Mouse (Mus musculus): Measurements from ENCODE around the gene Fgf6. TPM values are rescaled to one million over a fixed set of nuclear protein-coding genes. Genes with fewer than 3 reads are reported as not detected.

Fgf6 gene
- polyA plus RNA-seq, 1 experiment = not detected

DNA sequence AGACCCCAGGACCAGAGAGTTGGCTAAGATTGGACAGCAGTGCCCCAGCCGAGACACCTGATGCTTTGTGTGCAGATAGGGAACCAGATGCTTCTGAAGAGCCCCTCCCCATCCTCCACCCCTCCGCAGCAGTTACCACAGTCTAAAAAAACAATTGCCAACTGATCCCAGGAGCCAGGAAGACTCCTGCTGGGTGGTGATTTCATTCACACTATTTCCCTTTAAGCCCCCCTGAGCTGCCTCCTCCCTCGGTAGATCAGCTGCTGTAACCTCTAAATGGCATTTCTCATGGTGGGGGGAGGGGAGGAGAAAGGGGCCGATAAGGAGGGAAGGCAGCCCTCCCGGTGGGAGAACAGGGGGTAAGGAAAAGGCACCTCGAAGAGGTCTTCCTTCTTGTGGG is 3.9 kb downstream of the Fgf6 start:
- TF ChIP-seq CEBPB (IDR thresholded peaks at IDR 0.05; ENCODE audit: low read depth) (no peak), MYOG (IDR thresholded peaks at IDR 0.05; ENCODE audit: control insufficient read depth, extremely low read depth, insufficient read length) (no peak), FOSL1 (IDR thresholded peaks at IDR 0.05; ENCODE audit: insufficient read depth, low read length, poor library complexity, severe bottlenecking) (no peak), MYOD1 (IDR thresholded peaks at IDR 0.05; ENCODE audit: control insufficient read depth, insufficient read length, low read depth) (no peak)
- Histone ChIP-seq H3K36me3 (ENCODE audit: control insufficient read depth, insufficient read depth) (no peaks in the 10 kb centered on the region), H3K4me3 (ENCODE audit: insufficient read depth, poor library complexity, severe bottlenecking) (no peak overlapping the region), H3K79me3 (ENCODE audit: low read depth) (no peaks in the 10 kb centered on the region), H3ac (ENCODE audit: control insufficient read depth, insufficient read length, low read depth) (no peak overlapping the region), H3K79me2 (ENCODE audit: control insufficient read depth, insufficient read depth) (no peaks in the 10 kb centered on the region), H3K27me3 (ENCODE audit: control insufficient read depth, insufficient read depth, insufficient read length) (peaks cover 23% of the 10 kb centered on the region)

GRCm38 (mm10) chr6:127020431-127020830 is 5.0 kb downstream of the Fgf6 start:
- no peaks in the 10 kb centered on the region for H3K79me2 ChIP-seq (ENCODE audit: control insufficient read depth, insufficient read depth)
- H3ac ChIP-seq (ENCODE audit: control insufficient read depth, insufficient read length, low read depth) = no peak overlapping the region
- TF ChIP-seq USF1 (IDR thresholded peaks at IDR 0.05; ENCODE audit: low read depth) (no peak), MYOD1 (IDR thresholded peaks at IDR 0.05; ENCODE audit: control insufficient read depth, insufficient read length, low read depth) (no peak), MYOG (IDR thresholded peaks at IDR 0.05; ENCODE audit: control insufficient read depth, extremely low read depth, insufficient read length) (no peak), FOSL1 (IDR thresholded peaks at IDR 0.05; ENCODE audit: insufficient read depth, low read length, poor library complexity, severe bottlenecking) (no peak), CTCF (IDR thresholded peaks at IDR 0.05; ENCODE audit: control insufficient read depth, insufficient read depth, insufficient read length) (no peak), CEBPB (IDR thresholded peaks at IDR 0.05; ENCODE audit: low read depth) (no peak), MAX (IDR thresholded peaks at IDR 0.05) (no peak)
- no peaks in the 10 kb centered on the region for H3K36me3 ChIP-seq (ENCODE audit: control insufficient read depth, insufficient read depth)
- no peaks in the 10 kb centered on the region for H3K79me3 ChIP-seq (ENCODE audit: low read depth)
- no peak overlapping the region for H3K4me3 ChIP-seq (ENCODE audit: insufficient read depth, poor library complexity, severe bottlenecking)
- H3K27me3 ChIP-seq (ENCODE audit: control insufficient read depth, insufficient read depth, insufficient read length) = peaks cover 20% of the 10 kb centered on the region

DNA sequence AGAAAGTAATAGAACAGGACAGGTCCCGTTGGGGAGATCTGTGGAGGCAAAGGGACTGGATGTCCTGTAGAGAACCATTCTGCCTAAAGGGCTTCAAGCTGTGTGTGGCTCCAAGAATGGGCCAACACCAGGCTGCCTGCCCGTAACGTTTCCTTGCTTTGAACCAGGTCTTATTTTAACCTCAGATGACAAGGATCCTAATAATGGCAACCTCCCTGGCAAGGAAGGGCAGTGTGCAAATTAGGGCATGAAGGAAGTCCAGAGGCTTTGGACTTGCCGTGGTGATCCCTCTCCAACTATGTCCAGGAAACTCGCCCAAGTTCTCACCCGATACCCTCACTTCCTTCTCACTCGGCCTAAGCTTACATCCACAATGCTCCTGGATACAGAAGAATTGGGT is 9.4 kb downstream of the Fgf6 start:
- peaks cover 31% of the 10 kb centered on the region for H3K27me3 ChIP-seq (ENCODE audit: control insufficient read depth, insufficient read depth, insufficient read length)
- H3ac ChIP-seq (ENCODE audit: control insufficient read depth, insufficient read length, low read depth) = no peak overlapping the region
- no peaks in the 10 kb centered on the region for H3K36me3 ChIP-seq (ENCODE audit: control insufficient read depth, insufficient read depth)
- no peak overlapping the region for H3K4me3 ChIP-seq (ENCODE audit: insufficient read depth, poor library complexity, severe bottlenecking)
- no peak for TF ChIP-seq MYOG (IDR thresholded peaks at IDR 0.05; ENCODE audit: control insufficient read depth, extremely low read depth, insufficient read length)
- no peak for TF ChIP-seq CTCF (IDR thresholded peaks at IDR 0.05; ENCODE audit: control insufficient read depth, insufficient read depth, insufficient read length)
- no peak for TF ChIP-seq CEBPB (IDR thresholded peaks at IDR 0.05; ENCODE audit: low read depth)
- no peak for TF ChIP-seq USF1 (IDR thresholded peaks at IDR 0.05; ENCODE audit: low read depth)
- no peak for TF ChIP-seq MAX (IDR thresholded peaks at IDR 0.05)
- TF ChIP-seq MYOD1 (IDR thresholded peaks at IDR 0.05; ENCODE audit: control insufficient read depth, insufficient read length, low read depth) = no peak
- TF ChIP-seq FOSL1 (IDR thresholded peaks at IDR 0.05; ENCODE audit: insufficient read depth, low read length, poor library complexity, severe bottlenecking) = no peak
- no peaks in the 10 kb centered on the region for H3K79me3 ChIP-seq (ENCODE audit: low read depth)
- H3K79me2 ChIP-seq (ENCODE audit: control insufficient read depth, insufficient read depth) = no peaks in the 10 kb centered on the region

DNA sequence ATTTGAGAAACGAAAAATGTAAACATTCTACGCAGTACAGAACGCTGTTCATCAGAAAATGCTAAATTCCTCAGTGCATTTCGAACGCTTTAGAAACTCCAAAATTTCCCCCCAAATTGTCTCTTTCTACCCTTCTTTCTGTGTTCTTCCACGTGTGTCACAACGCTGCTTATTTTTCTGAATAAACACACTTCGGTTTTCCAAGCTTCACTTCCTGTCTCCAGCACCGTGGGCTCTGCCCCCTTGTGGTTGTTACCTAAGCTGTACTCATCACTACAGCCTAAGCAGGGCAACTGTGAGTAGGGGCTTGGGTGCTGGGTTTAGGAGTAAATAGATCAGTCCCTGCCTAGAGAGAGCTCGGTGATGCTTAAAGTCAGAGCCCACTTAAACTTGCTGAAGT is 19.4 kb downstream of the Fgf6 start:
- Histone ChIP-seq H3K36me3 (ENCODE audit: control insufficient read depth, insufficient read depth) (no peaks in the 10 kb centered on the region), H3K79me2 (ENCODE audit: control insufficient read depth, insufficient read depth) (no peaks in the 10 kb centered on the region), H3K27me3 (ENCODE audit: control insufficient read depth, insufficient read depth, insufficient read length) (peaks cover 8% of the 10 kb centered on the region), H3ac (ENCODE audit: control insufficient read depth, insufficient read length, low read depth) (no peak overlapping the region), H3K4me3 (ENCODE audit: insufficient read depth, poor library complexity, severe bottlenecking) (no peak overlapping the region), H3K79me3 (ENCODE audit: low read depth) (no peaks in the 10 kb centered on the region)
- TF ChIP-seq FOSL1 (IDR thresholded peaks at IDR 0.05; ENCODE audit: insufficient read depth, low read length, poor library complexity, severe bottlenecking) (no peak), MYOD1 (IDR thresholded peaks at IDR 0.05; ENCODE audit: control insufficient read depth, insufficient read length, low read depth) (no peak), CEBPB (IDR thresholded peaks at IDR 0.05; ENCODE audit: low read depth) (no peak), MAX (IDR thresholded peaks at IDR 0.05) (no peak), CTCF (IDR thresholded peaks at IDR 0.05; ENCODE audit: control insufficient read depth, insufficient read depth, insufficient read length) (no peak), USF1 (IDR thresholded peaks at IDR 0.05; ENCODE audit: low read depth) (no peak), MYOG (IDR thresholded peaks at IDR 0.05; ENCODE audit: control insufficient read depth, extremely low read depth, insufficient read length) (no peak)

GRCm38 (mm10) chr6:127044909-127045308 is 29.5 kb downstream of the Fgf6 start:
- Histone ChIP-seq H3K79me2 (ENCODE audit: control insufficient read depth, insufficient read depth) (no peaks in the 10 kb centered on the region), H3K27me3 (ENCODE audit: control insufficient read depth, insufficient read depth, insufficient read length) (peaks cover 9% of the 10 kb centered on the region), H3K79me3 (ENCODE audit: low read depth) (no peaks in the 10 kb centered on the region), H3K36me3 (ENCODE audit: control insufficient read depth, insufficient read depth) (no peaks in the 10 kb centered on the region), H3K4me3 (ENCODE audit: insufficient read depth, poor library complexity, severe bottlenecking) (no peak overlapping the region), H3ac (ENCODE audit: control insufficient read depth, insufficient read length, low read depth) (no peak overlapping the region)
- no peak for TF ChIP-seq MAX (IDR thresholded peaks at IDR 0.05)
- TF ChIP-seq USF1 (IDR thresholded peaks at IDR 0.05; ENCODE audit: low read depth) = no peak

- Histone ChIP-seq H3K36me3 (ENCODE audit: control insufficient read depth, insufficient read depth) (no peaks in the 10 kb centered on the region), H3K27me3 (ENCODE audit: control insufficient read depth, insufficient read depth, insufficient read length) (peaks cover 31% of the 10 kb centered on the region), H3K79me2 (ENCODE audit: control insufficient read depth, insufficient read depth) (no peaks in the 10 kb centered on the region), H3K4me3 (ENCODE audit: insufficient read depth, poor library complexity, severe bottlenecking) (no peak overlapping the region), H3ac (ENCODE audit: control insufficient read depth, insufficient read length, low read depth) (no peak overlapping the region), H3K79me3 (ENCODE audit: low read depth) (no peaks in the 10 kb centered on the region)
- no peak for TF ChIP-seq CTCF (IDR thresholded peaks at IDR 0.05; ENCODE audit: control insufficient read depth, insufficient read depth, insufficient read length)
- TF ChIP-seq MYOD1 (IDR thresholded peaks at IDR 0.05; ENCODE audit: control insufficient read depth, insufficient read length, low read depth) = no peak
- no peak for TF ChIP-seq MAX (IDR thresholded peaks at IDR 0.05)
- TF ChIP-seq CEBPB (IDR thresholded peaks at IDR 0.05; ENCODE audit: low read depth) = no peak
- no peak for TF ChIP-seq USF1 (IDR thresholded peaks at IDR 0.05; ENCODE audit: low read depth)
- no peak for TF ChIP-seq FOSL1 (IDR thresholded peaks at IDR 0.05; ENCODE audit: insufficient read depth, low read length, poor library complexity, severe bottlenecking)
- no peak for TF ChIP-seq MYOG (IDR thresholded peaks at IDR 0.05; ENCODE audit: control insufficient read depth, extremely low read depth, insufficient read length)
Measured at GRCm38 (mm10) chr6:127050847-127051246, 35.5 kb downstream of the Fgf6 start.

Measured in C2C12 (cell line).